8 mouse cellular contexts compared by ENCODE assay signal in the genomic region with DNA sequence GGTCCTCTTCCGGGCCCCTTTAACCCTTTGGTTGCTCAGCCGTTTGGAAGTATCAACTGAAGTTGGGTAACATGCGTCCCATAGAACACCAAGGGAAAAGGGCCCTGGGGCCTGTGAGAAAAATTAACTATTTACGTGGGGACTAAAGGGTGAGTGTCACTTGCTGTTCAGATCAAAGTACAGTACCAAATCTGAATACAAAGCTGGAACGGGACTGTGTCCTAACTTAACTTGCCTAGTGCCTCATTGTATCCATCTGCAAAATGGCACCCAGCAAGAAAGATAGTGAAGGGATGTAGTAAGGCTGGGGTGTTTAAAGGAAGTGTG. TPM values are rescaled to one million over a fixed set of nuclear protein-coding genes. Genes with fewer than 3 reads are reported as not detected.
DNase-seq lines count a peak whose midpoint lies in the region; ATAC-seq lines count a peak whose summit lies in the region.

No protein-coding gene starts in this region.

- no peak for ATAC-seq in kidney, embryonic 16.5 days (ENCODE audit: low FRiP score, low TSS enrichment)
- ATAC-seq in hindbrain, embryonic 15.5 days (ENCODE audit: low FRiP score, low read depth): no peak
- no peak for ATAC-seq in midbrain, embryonic 15.5 days (replicated peaks)

- no peaks in the 10 kb centered on the region for H3K27me3 ChIP-seq in kidney, embryonic 16.5 days (ENCODE audit: insufficient read depth, low read length)
- no peaks in the 10 kb centered on the region for H3K27me3 ChIP-seq in hindbrain, embryonic 15.5 days
- H3K27me3 ChIP-seq in midbrain, embryonic 15.5 days (replicated peaks): no peaks in the 10 kb centered on the region

- H3K4me2 ChIP-seq in kidney, embryonic 16.5 days (replicated peaks; ENCODE audit: low read depth, low read length): peak overlapping the region; percentile 88
- H3K4me2 ChIP-seq in hindbrain, embryonic 15.5 days: peak overlapping the region; percentile 76
- H3K4me2 ChIP-seq in midbrain, embryonic 15.5 days: peak overlapping the region; percentile 83

- 13% methylated on average over 5 of the region's 5 CpGs for WGBS in kidney, embryonic 16.5 days
- 21% methylated on average over 5 of the region's 5 CpGs for WGBS in hindbrain, embryonic 15.5 days
- 22% methylated on average over 5 of the region's 5 CpGs for WGBS in midbrain, embryonic 15.5 days

- H3K36me3 ChIP-seq in kidney, embryonic 16.5 days (ENCODE audit: insufficient read depth, low read length): no peaks in the 10 kb centered on the region
- no peaks in the 10 kb centered on the region for H3K36me3 ChIP-seq in hindbrain, embryonic 15.5 days
- no peaks in the 10 kb centered on the region for H3K36me3 ChIP-seq in midbrain, embryonic 15.5 days (replicated peaks)

- peak overlapping the region; percentile 97 for H3K27ac ChIP-seq in kidney, embryonic 16.5 days (ENCODE audit: low read length)
- no peak overlapping the region; the same call in 1 of the 2 replicates for H3K27ac ChIP-seq in brown adipose tissue, adult 24 weeks (replicated peaks; ENCODE audit: low read depth, low read length)
- H3K27ac ChIP-seq in hindbrain, embryonic 15.5 days (replicated peaks): peak overlapping the region; percentile 94; the same call in 1 of the 2 replicates
- peak overlapping the region; percentile 92 for H3K27ac ChIP-seq in midbrain, embryonic 15.5 days

- H3K9ac ChIP-seq in kidney, embryonic 16.5 days (replicated peaks; ENCODE audit: low read length): peak overlapping the region; percentile 100
- peak overlapping the region; percentile 88; the same call in 1 of the 2 replicates for H3K9ac ChIP-seq in hindbrain, embryonic 15.5 days
- peak overlapping the region; percentile 91 for H3K9ac ChIP-seq in midbrain, embryonic 15.5 days

- no peak for DNase-seq in kidney, postnatal 10 days
- DNase-seq in left cerebral cortex, postnatal 4 days: no peak
- DNase-seq in thymus, postnatal 4 days: no peak
- no peak for DNase-seq in spleen, postnatal 36 days (ENCODE audit: low spot score in 2 of 2)

- peaks cover 45% of the 10 kb centered on the region for H3K4me1 ChIP-seq in kidney, embryonic 16.5 days (ENCODE audit: insufficient read depth, low read length)
- H3K4me1 ChIP-seq in brown adipose tissue, adult 24 weeks (ENCODE audit: control insufficient read depth, insufficient read depth, insufficient read length, low read length): peaks cover 17% of the 10 kb centered on the region
- peaks cover 26% of the 10 kb centered on the region for H3K4me1 ChIP-seq in hindbrain, embryonic 15.5 days (replicated peaks)
- peaks cover 25% of the 10 kb centered on the region for H3K4me1 ChIP-seq in midbrain, embryonic 15.5 days

- intact Hi-C loops in left cerebral cortex, postnatal 4 days (cut with DNase I): no loop called here

- no peaks in the 10 kb centered on the region for H3K9me3 ChIP-seq in kidney, embryonic 16.5 days (ENCODE audit: low read length)
- no peaks in the 10 kb centered on the region for H3K9me3 ChIP-seq in hindbrain, embryonic 15.5 days
- no peaks in the 10 kb centered on the region for H3K9me3 ChIP-seq in midbrain, embryonic 15.5 days

- H3K4me3 ChIP-seq in kidney, embryonic 16.5 days (ENCODE audit: low read length): peak overlapping the region; percentile 87
- H3K4me3 ChIP-seq in brown adipose tissue, adult 24 weeks (ENCODE audit: insufficient read depth, low read depth, low read length): peak overlapping the region; percentile 77
- peak overlapping the region; percentile 75 for H3K4me3 ChIP-seq in hindbrain, embryonic 15.5 days
- peak overlapping the region; percentile 78 for H3K4me3 ChIP-seq in midbrain, embryonic 15.5 days

RNA-seq across cellular contexts. Expression of a gene that starts 0.5 kb away (rescaled TPM):
- 5.5 and 6.2 TPM in 2 replicates for polyA plus RNA-seq in kidney, embryonic 16.5 days (2015; fragmentation: Nextera tagmentation; extraction: Ambion mirVana)
- 1.3 and 1.4 TPM in 2 replicates for polyA plus RNA-seq in brown adipose tissue, adult 24 weeks (2012; ENCODE audit: insufficient read depth, insufficient read length, missing spikeins)
- 3.7 and 4.1 TPM in 2 replicates for polyA plus RNA-seq in hindbrain, embryonic 15.5 days (2015; fragmentation: Nextera tagmentation; extraction: Ambion mirVana)
- 3.5 and 3.7 TPM in 2 replicates for polyA plus RNA-seq in midbrain, embryonic 15.5 days (2015; fragmentation: Nextera tagmentation; extraction: Ambion mirVana)
- 10 to 100 TPM; 29.2 to 30.8 TPM for total RNA-seq in left cerebral cortex, postnatal 4 days (2021)
